Mouse (Mus musculus) granulocyte monocyte progenitor cell, adult 5-6 weeks (primary cell): ENCODE measurements around the gene Efcab6. TPM values are rescaled to one million over a fixed set of nuclear protein-coding genes. Genes with fewer than 3 reads are reported as not detected.

ENCODE experiments used
- ATAC-seq: replicated peaks from 2 replicates; pipeline ENCODE4 v1.8.0; 2016; ENCODE audit warnings: mild to moderate bottlenecking, moderate TSS enrichment, inconsistent platforms; ENCODE audit not compliant: poor library complexity, severe bottlenecking
- total RNA-seq, 2 experiments: library from RNA; stranded (forward) in 1 of 2; stranded (reverse) in 1 of 2; fragments of 200-712, 200-1000 nt in 1 of 2; fragments of >200 nt in 1 of 2; fragmentation: Nextera tagmentation in 1 of 2; gene quantifications; 2 replicates each; pipeline ENCODE4 v1.2.3; 2014 to 2017

Gene Efcab6
- total RNA-seq, 2 experiments from 2014 or later = not detected

- ATAC-seq = no peak
These were observed 169.2 kb downstream of the Efcab6 start for GRCm38 (mm10) chr15:83896011-83896410.

- ATAC-seq = no peak
These were observed 170.9 kb downstream of the Efcab6 start for GRCm38 (mm10) chr15:83894261-83894660.

GRCm38 (mm10) chr15:83892871-83893270, 172.3 kb downstream of the Efcab6 start:
- ATAC-seq = no peak

GRCm38 (mm10) chr15:83884291-83884690, 180.9 kb downstream of the Efcab6 start:
- no peak for ATAC-seq

GRCm38 (mm10) chr15:83883821-83884220, 181.4 kb downstream of the Efcab6 start:
- ATAC-seq = no peak

- no peak for ATAC-seq
These were observed 185.3 kb downstream of the Efcab6 start for GRCm38 (mm10) chr15:83879845-83880244.

GRCm38 (mm10) chr15:83877898-83878297, 187.3 kb downstream of the Efcab6 start:
- no peak for ATAC-seq

- no peak for ATAC-seq
These were observed 187.9 kb downstream of the Efcab6 start for GRCm38 (mm10) chr15:83877155-83877866.

- ATAC-seq = no peak
These were observed 194.2 kb downstream of the Efcab6 start for GRCm38 (mm10) chr15:83870936-83871335.

- ATAC-seq = no peak
These were observed 199.6 kb downstream of the Efcab6 start for GRCm38 (mm10) chr15:83865626-83866025.

- ATAC-seq = no peak; the same call in 1 of the 2 replicates
These were observed 208.1 kb downstream of the Efcab6 start for GRCm38 (mm10) chr15:83857129-83857528.

GRCm38 (mm10) chr15:83853400-83853811, 211.8 kb downstream of the Efcab6 start:
- no peak for ATAC-seq

GRCm38 (mm10) chr15:83848193-83848592, 217.0 kb downstream of the Efcab6 start:
- no peak for ATAC-seq

GRCm38 (mm10) chr15:83847512-83847911, 217.7 kb downstream of the Efcab6 start:
- ATAC-seq = no peak

- no peak for ATAC-seq
These were observed 218.6 kb downstream of the Efcab6 start for GRCm38 (mm10) chr15:83846592-83846991.

GRCm38 (mm10) chr15:83845734-83846133, 219.4 kb downstream of the Efcab6 start:
- no peak for ATAC-seq

GRCm38 (mm10) chr15:83842915-83843789, 222.0 kb downstream of the Efcab6 start:
- ATAC-seq = no peak

- no peak for ATAC-seq
These were observed 222.8 kb downstream of the Efcab6 start for GRCm38 (mm10) chr15:83842419-83842818.

- ATAC-seq = no peak
These were observed 224.0 kb downstream of the Efcab6 start for GRCm38 (mm10) chr15:83840950-83841719.

GRCm38 (mm10) chr15:83832265-83832664, 232.9 kb downstream of the Efcab6 start:
- no peak for ATAC-seq

GRCm38 (mm10) chr15:83829226-83829625, 236.0 kb downstream of the Efcab6 start:
- ATAC-seq = no peak
